ENCODE assay signal across 11 mouse cellular contexts in the genomic region with DNA sequence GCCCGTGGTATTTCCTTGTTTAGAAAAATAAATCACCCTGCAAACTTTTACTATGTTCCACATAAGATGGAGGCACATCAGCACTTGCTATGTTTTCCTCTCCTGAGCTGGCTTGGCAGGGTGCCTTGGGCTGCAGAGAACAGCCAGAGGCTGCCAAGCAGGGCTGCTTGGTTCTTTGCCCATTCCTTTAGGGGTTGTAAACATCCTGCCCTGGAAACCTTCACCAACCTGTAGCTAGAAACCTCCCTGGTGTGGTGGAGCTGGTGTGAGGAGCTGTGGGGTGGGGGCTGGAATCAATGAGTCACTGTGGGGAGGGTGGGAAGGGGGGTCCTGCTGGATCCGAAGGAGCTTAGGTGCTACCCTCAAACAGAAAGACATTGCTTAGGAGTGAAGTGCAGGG.
A peak's percentile ranks its signal among the peaks of the same experiment; 100 is the strongest.
DNase-seq lines count a peak whose midpoint lies in the region; ATAC-seq lines count a peak whose summit lies in the region.
"Had no signal": no experiment of that assay in that cellular context is flagged by ENCODE, and none has a peak within 500 bp of the region (broad histone marks: within the 10 kb centered on the region; RNA-seq: fewer than 3 reads in every experiment).

No protein-coding gene starts in this region.

- ATAC-seq in stomach, embryonic 16.5 days (ENCODE audit: insufficient read depth, low FRiP score) = peak; percentile 56; the same call in 1 of the 2 replicates
- ATAC-seq: Patski had no signal

- no peaks in the 10 kb centered on the region for H3K9me3 ChIP-seq in heart, embryonic 10.5 days
- no peaks in the 10 kb centered on the region for H3K9me3 ChIP-seq in stomach, embryonic 16.5 days (replicated peaks; ENCODE audit: control insufficient read depth, low read length)

- H3K4me2 ChIP-seq in stomach, embryonic 16.5 days (ENCODE audit: low read depth, low read length) = no peak overlapping the region

- no peak overlapping the region for H3K4me3 ChIP-seq in heart, embryonic 10.5 days
- no peak overlapping the region for H3K4me3 ChIP-seq in stomach, embryonic 16.5 days (replicated peaks; ENCODE audit: low read length)

- H3K9ac ChIP-seq in stomach, embryonic 16.5 days (ENCODE audit: low read length) = no peak overlapping the region

- no peaks in the 10 kb centered on the region; the same call in 1 of the 2 replicates for H3K4me1 ChIP-seq in heart, embryonic 10.5 days
- H3K4me1 ChIP-seq in stomach, embryonic 16.5 days (ENCODE audit: control insufficient read depth, insufficient read depth, low read length) = peaks cover 11% of the 10 kb centered on the region; the same call in 1 of the 2 replicates

- WGBS in heart, embryonic 10.5 days = 64% methylated on average over 2 of the region's 2 CpGs
- 46% methylated on average over 2 of the region's 2 CpGs for WGBS in stomach, embryonic 16.5 days

- H3K36me3 ChIP-seq in heart, embryonic 10.5 days = no peaks in the 10 kb centered on the region
- H3K36me3 ChIP-seq in stomach, embryonic 16.5 days (ENCODE audit: control insufficient read depth, insufficient read depth, low read length) = no peaks in the 10 kb centered on the region

- H3K27ac ChIP-seq in heart, embryonic 10.5 days = no peak overlapping the region
- H3K27ac ChIP-seq in stomach, embryonic 16.5 days (ENCODE audit: low read length) = no peak overlapping the region

- no peaks in the 10 kb centered on the region; the same call in 1 of the 2 replicates for H3K27me3 ChIP-seq in heart, embryonic 10.5 days (ENCODE audit: insufficient read depth, poor library complexity, severe bottlenecking)
- H3K27me3 ChIP-seq in stomach, embryonic 16.5 days (ENCODE audit: control insufficient read depth, insufficient read depth, low read length) = no peaks in the 10 kb centered on the region
- H3K27me3 ChIP-seq: Patski had no signal

- DNase-seq in adrenal gland, postnatal 25 days = peak; percentile 54
- no peak for DNase-seq in adrenal gland, adult 8-10 months
- DNase-seq in heart, postnatal 4 days = peak; percentile 75
- no peak for DNase-seq in heart, embryonic 10.5 days (ENCODE audit: low spot score)
- peak; percentile 43 for DNase-seq in right cerebral cortex, postnatal 4 days
- no peak for DNase-seq in right cerebral cortex, adult 18-20 months
- DNase-seq in embryo, embryonic 10 days (ENCODE audit: low spot score) = no peak
- DNase-seq: B cell, adult 2 months; kidney, adult 11 months had no signal

Comparison
In these comparisons a context has a peak if more than half of its experiments do, and no peak if none do; other contexts are left out.
1. DNase-seq: peak in adrenal gland, postnatal 25 days (single experiment), heart, postnatal 4 days (single experiment) and right cerebral cortex, postnatal 4 days (single experiment); none in adrenal gland, adult 8-10 months (single experiment), heart, embryonic 10.5 days (single experiment), right cerebral cortex, adult 18-20 months (single experiment) and embryo, embryonic 10 days (single experiment).